Mouse (Mus musculus) heart, embryonic 16.5 days (tissue): ENCODE data around the gene Pmis2. TPM values are rescaled to one million over a fixed set of nuclear protein-coding genes. Genes with fewer than 3 reads are reported as not detected.

Experiments
- ATAC-seq: fragments of 200-750 bp; cut with Nextera tagmentation; replicated peaks from 2 replicates; pipeline ENCODE4 v1.8.0; 2017; ENCODE audit warnings: moderate number of reproducible peaks; ENCODE audit not compliant: insufficient read depth, low FRiP score; ENCODE audit errors: extremely low read depth
- H3K27ac ChIP-seq: fragments of 300-500 bp; sonication (generic); 2 replicates; pipeline ENCODE4 v1.5.1; 2014; ENCODE audit warnings: mild to moderate bottlenecking, low read length, control low read depth, moderate library complexity
- H3K27me3 ChIP-seq: fragments of 300-500 bp; sonication (generic); 2 replicates; pipeline ENCODE4 v1.6.1; 2014; ENCODE audit warnings: low read length, mixed read lengths; ENCODE audit not compliant: control insufficient read depth, insufficient read depth
- H3K36me3 ChIP-seq: fragments of 300-500 bp; sonication (generic); 2 replicates; pipeline ENCODE4 v1.6.1; 2014; ENCODE audit not compliant: control insufficient read depth, insufficient read depth
- H3K4me1 ChIP-seq: fragments of 300-500 bp; sonication (generic); 2 replicates; pipeline ENCODE4 v1.6.1; 2014; ENCODE audit warnings: low read length, mixed read lengths; ENCODE audit not compliant: control insufficient read depth, insufficient read depth
- H3K4me2 ChIP-seq: fragments of 300-500 bp; sonication (generic); 2 replicates; pipeline ENCODE4 v1.6.1; 2014; ENCODE audit warnings: low read depth, mild to moderate bottlenecking, control low read depth, low read length
- H3K4me3 ChIP-seq: fragments of 300-500 bp; sonication (generic); 2 replicates; pipeline ENCODE4 v1.5.1; 2014; ENCODE audit warnings: mild to moderate bottlenecking, control low read depth, low read length
- H3K9ac ChIP-seq: fragments of 300-500 bp; sonication (generic); 2 replicates; pipeline ENCODE4 v1.6.1; 2014; ENCODE audit warnings: low read length, control low read depth
- H3K9me3 ChIP-seq: fragments of 300-500 bp; sonication (generic); replicated peaks from 2 replicates; pipeline ENCODE4 v1.6.1; 2016; ENCODE audit warnings: low read length; ENCODE audit not compliant: control insufficient read depth
- WGBS: fragments of 180-500 bp; shearing (Covaris S2); extraction: QIAGEN DNeasy Blood & Tissue Kit; methylation state at CpG from one replicate; pipeline ENCODE4 v1.1.7; 2014; 5-methylcytosine and 5-hydroxymethylcytosine counted together
- polyA plus RNA-seq: library from polyadenylated mRNA; unstranded; fragments of >200 nt; fragmentation: Nextera tagmentation; extraction: Ambion mirVana; gene quantifications from 2 replicates; pipeline ENCODE4 v1.2.1, GENCODE M21; 2015

Gene Pmis2
- polyA plus RNA-seq, 1 experiment from 2014 or later = not detected

DNA sequence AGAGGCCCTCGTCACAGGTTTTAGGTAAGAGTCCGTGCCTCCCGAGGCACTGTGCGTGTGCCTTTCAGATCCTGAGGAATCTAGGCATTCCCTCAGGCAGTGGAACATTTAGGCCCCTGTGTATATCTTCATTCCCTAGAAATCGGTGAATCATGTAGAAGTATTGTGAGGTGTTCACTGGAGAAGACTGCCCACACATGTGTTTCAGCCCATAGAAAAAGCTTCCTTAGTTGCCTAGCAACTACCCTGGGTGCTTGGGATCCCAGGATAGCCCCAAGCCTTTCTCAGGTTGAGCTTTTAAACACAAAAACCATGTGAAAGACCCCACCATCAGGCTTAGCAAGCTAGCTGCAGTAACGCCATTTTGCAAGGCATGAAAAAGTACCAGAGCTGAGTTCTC, 16.9 kb upstream of the Pmis2 start:
- H3K27ac ChIP-seq = no peak overlapping the region
- WGBS = 76% methylated on average over 6 of the region's 6 CpGs
- no peak overlapping the region for H3K4me3 ChIP-seq
- H3K4me2 ChIP-seq = no peak overlapping the region
- H3K27me3 ChIP-seq = 0 out of 2 replicates have a peak, but pooled peaks cover 2% of the 10 kb centered on the region
- no peak overlapping the region for H3K9ac ChIP-seq
- H3K36me3 ChIP-seq = no peaks in the 10 kb centered on the region
- no peak for ATAC-seq
- no peaks in the 10 kb centered on the region for H3K4me1 ChIP-seq
- H3K9me3 ChIP-seq = no peaks in the 10 kb centered on the region

DNA sequence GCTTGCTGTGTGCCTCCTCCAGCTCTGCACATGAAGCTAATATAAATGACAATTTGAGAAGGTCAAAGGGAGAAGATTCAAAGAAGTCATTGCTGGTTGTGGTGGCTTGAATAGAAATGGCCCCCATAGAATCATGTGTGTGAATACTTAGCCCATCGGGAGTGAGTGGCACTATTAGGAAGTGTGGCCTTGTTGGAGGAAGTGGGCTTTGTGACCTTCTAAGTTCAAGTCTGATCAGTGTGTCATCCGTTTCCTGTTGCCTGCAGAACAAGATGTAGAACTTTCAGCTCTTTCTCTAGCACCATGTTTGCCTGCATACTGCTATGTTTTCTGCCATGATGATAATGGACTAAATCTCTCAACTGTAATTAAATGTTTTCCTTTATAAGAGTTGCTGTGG, 12.0 kb upstream of the Pmis2 start:
- H3K4me1 ChIP-seq = 0 out of 2 replicates have a peak, but pooled peaks cover 6% of the 10 kb centered on the region
- H3K36me3 ChIP-seq = no peaks in the 10 kb centered on the region
- no peak overlapping the region for H3K27ac ChIP-seq
- no peak overlapping the region for H3K4me2 ChIP-seq
- no peak overlapping the region for H3K4me3 ChIP-seq
- no peak for ATAC-seq
- no peaks in the 10 kb centered on the region for H3K9me3 ChIP-seq
- no peak overlapping the region for H3K9ac ChIP-seq
- 57% methylated on average over 2 of the region's 2 CpGs for WGBS
- 0 out of 2 replicates have a peak, but pooled peaks cover 2% of the 10 kb centered on the region for H3K27me3 ChIP-seq

DNA sequence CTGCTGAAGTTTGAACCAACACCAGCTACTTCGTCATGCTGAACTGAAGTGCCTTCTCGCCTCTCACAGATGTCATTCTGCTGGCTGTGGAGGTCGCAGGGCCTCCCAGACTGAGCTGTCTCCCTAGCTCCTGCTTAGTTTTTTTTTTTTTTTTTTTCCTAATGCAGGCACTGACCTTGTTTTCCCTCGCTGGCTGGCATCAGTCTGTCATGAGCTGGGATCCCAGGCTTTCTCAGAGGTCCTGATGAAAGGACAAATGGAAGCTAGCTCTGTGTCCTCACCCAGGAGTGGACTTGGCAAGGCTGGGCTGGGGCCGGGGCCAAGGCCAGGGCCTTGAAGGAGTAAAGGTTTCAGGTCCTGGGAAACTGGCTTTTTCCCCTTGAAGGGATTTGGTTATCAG, 10.5 kb upstream of the Pmis2 start:
- Histone ChIP-seq H3K9me3 (0 out of 2 replicates have a peak, but pooled peaks cover 2% of the 10 kb centered on the region), H3K36me3 (no peaks in the 10 kb centered on the region), H3K27me3 (no peaks in the 10 kb centered on the region), H3K4me1 (0 out of 2 replicates have a peak, but pooled peaks cover 6% of the 10 kb centered on the region), H3K27ac (no peak overlapping the region), H3K4me2 (no peak overlapping the region), H3K4me3 (no peak overlapping the region), H3K9ac (no peak overlapping the region)
- ATAC-seq = no peak
- WGBS = 40% methylated on average over 5 of the region's 5 CpGs

DNA sequence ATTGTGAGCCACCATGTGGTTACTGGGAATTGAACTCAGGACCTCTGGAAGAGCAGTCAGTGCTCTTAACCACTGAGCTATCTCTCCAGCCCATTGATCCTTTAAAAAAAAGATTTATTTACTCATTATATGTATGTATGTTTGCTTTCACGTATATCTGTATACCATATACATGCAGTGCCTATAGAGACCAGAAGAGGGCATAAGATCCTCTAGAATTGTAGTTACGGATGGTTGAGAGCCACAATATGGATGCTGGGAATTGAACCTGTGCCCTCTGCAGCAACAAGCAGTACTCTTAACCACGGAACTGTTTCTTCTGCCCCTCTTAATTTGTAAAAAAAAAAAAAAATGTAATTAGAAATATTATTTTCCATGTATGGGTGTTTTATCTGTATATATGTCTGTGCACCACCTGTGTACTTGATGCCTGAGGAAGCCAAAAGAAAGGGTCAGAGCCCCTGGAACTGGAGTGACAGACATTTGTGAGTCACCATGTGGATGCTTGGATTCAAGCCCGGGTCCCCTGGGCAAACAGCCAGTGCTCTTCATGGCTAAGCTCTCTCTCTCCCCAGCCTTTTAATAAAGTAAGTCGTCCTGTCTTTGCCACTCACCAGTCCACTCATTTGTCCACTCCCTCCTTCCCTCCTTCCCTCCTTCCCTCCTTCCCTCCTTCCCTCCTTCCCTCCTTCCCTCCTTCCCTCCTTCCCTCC, 7.0 kb upstream of the Pmis2 start:
- ATAC-seq = peak; percentile 70

DNA sequence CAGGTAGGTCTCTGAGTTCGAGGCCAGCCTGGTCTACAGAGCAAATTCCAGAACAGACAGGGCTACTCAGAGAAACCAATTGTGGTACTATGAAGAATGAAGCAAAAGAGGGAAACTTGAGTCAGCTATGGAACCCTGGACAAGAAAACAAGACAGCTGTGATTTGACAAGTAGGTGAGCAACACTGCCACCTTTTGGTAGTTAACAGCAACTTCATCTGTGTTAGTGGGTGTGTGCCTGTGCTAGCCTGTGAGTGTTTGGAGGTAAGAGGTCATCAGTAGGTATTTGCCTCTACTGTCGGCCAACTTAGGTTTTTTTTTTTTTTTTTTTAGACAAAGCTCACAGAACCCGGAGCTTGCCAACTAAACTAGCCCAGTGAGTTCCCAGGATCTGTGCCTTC, 2.2 kb downstream of the Pmis2 start:
- ATAC-seq = no peak
- 36% methylated on average over 3 of the region's 3 CpGs for WGBS
- Histone ChIP-seq H3K4me1 (peaks cover 8% of the 10 kb centered on the region; the same call in 1 of the 2 replicates), H3K9ac (no peak overlapping the region), H3K4me2 (no peak overlapping the region), H3K4me3 (no peak overlapping the region), H3K36me3 (no peaks in the 10 kb centered on the region), H3K9me3 (no peaks in the 10 kb centered on the region), H3K27ac (no peak overlapping the region), H3K27me3 (no peaks in the 10 kb centered on the region; the same call in 1 of the 2 replicates)

More for the DNA sequence above, 7.0 kb upstream of the Pmis2 start:
- Histone ChIP-seq H3K9me3 (0 out of 2 replicates have a peak, but pooled peaks cover 4% of the 10 kb centered on the region), H3K27me3 (no peaks in the 10 kb centered on the region), H3K27ac (no peak overlapping the region), H3K9ac (no peak overlapping the region), H3K36me3 (no peaks in the 10 kb centered on the region), H3K4me3 (no peak overlapping the region), H3K4me2 (no peak overlapping the region), H3K4me1 (0 out of 2 replicates have a peak, but pooled peaks cover 6% of the 10 kb centered on the region)
- 42% methylated on average over 5 of the region's 5 CpGs for WGBS

DNA sequence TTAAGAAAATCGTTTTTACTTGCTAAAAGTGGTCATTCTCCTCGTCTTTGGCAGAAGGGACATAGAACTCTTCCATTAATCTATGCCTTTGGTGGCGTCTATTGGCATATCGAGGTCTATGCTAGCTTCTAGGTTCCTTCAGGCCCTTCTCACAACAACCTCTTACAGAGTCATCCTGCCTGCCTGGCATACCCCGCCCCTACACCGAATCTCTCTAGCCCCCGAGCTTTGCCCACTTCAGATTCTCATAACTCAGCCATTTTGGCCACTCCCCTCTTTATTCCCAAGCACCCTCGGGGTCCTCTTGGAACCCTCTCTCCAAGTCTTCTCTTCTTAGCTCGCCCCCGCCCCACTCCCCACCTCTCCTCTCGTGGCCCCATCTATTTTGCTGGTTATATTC, 6.1 kb downstream of the Pmis2 start:
- Histone ChIP-seq H3K36me3 (peaks cover 11% of the 10 kb centered on the region), H3K4me1 (peaks cover 9% of the 10 kb centered on the region; the same call in 1 of the 2 replicates)

DNA sequence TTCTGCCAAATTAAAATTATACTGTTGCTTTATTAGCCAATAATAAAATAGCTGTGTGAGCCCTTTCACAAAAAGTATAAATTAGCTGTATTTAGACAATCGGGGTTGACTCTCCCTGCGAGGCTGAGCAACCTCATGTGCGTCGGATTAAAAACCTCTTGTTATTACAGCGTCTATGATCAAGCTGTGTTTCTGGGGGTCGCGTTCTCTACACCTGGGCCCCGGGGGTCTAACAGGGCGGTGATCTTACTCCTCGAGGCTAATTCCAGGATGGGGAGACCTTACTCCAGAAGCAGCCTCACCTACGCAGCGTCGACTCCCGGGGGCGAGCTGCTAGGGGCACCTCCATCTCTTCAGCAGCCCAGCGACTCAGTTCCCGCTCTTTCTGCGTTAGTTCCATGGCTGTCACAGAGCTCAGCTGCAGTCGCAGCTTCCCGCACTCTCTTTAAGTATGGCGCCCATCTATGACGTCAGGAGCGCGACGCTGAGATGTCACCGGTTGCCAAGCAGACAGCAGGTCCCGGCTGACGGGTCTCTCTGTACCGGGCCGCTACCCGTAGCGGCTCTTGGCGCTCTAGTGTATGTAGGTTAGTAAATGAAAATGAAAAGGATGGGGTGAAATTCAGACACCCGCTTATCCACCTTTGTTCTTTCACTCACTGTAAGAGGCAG, 6.7 kb downstream of the Pmis2 start, which contains the start of gene Haus5:
TSS of gene Haus5 (minus strand) at position 466 of the 672 bp plus-strand sequence.
- Histone ChIP-seq H3K27ac (peak within 1 kb of the TSS; percentile 31; the same call in 1 of the 2 replicates), H3K4me3 (peak within 1 kb of the TSS; percentile 67), H3K4me1 (peaks cover 9% of the 10 kb centered on the region; the same call in 1 of the 2 replicates), H3K36me3 (peaks cover 11% of the 10 kb centered on the region), H3K9ac (peak within 1 kb of the TSS; percentile 77), H3K4me2 (peak within 1 kb of the TSS; percentile 96), H3K9me3 (no peaks in the 10 kb centered on the region), H3K27me3 (no peaks in the 10 kb centered on the region; the same call in 1 of the 2 replicates)
- under 1% methylated on average over 34 of the region's 34 CpGs for whole genome bisulfite sequencing
- ATAC-seq = peak; percentile 90

More for the DNA sequence above, 6.1 kb downstream of the Pmis2 start:
- H3K4me3 ChIP-seq = peak overlapping the region; percentile 67
- H3K27ac ChIP-seq = no peak overlapping the region
- H3K27me3 ChIP-seq = no peaks in the 10 kb centered on the region; the same call in 1 of the 2 replicates
- H3K9me3 ChIP-seq = no peaks in the 10 kb centered on the region
- peak; percentile 47; the same call in 1 of the 2 replicates for ATAC-seq
- 5% methylated on average over 11 of the region's 11 CpGs for WGBS
- peak overlapping the region; percentile 96 for H3K4me2 ChIP-seq
- peak overlapping the region; percentile 77 for H3K9ac ChIP-seq

DNA sequence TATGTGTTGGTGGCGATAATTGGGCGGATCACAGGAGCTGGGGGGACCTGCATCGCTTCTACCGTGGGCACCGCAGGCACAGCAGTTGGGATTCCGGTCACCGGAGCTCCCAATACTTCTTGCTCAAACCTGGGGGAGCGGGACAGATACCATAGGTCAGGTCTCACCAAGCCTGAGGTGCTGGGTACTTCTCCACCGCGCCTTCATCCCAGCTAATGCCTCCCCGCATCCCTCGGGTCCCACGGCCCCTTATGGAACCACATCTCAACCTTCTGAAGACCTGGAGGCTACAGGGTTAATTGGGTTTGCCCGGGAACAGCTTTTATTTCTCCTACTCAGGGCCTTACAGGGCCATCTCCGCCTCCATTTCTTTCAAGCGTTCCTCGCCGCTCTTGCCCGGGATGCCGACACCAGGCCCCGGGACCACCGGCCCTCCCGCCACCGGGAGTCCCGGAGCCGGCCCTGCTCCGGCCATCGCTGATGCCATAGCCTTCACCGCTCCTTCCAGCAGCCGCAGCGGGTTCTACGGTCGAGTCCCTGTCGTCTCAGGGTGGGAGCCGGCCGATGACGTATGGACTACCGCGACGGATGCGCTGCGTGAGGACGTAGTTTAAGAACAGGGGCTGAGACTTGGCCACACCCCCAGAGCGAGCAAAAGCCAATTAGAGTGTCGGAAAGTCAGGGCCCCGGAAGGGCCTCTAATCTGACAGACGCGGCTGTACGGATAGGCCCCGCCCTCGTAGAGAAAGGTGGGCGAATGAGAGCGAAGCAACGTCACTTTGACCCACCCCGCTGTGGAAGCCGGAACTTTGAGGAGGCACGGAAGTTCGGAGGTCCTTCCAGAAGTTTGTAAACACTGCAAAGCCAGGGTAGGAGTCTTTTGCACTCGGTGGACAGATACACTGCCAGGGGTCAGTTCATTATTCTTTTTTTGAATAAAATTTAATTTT, 21.5 kb downstream of the Pmis2 start, which contains the start of gene Rbm42:
TSS of gene Rbm42 (minus strand) at position 727 of the 950 bp plus-strand sequence.
- Histone ChIP-seq H3K4me1 (peaks cover 9% of the 10 kb centered on the region), H3K27ac (peak within 1 kb of the TSS; percentile 69), H3K9me3 (no peaks in the 10 kb centered on the region), H3K4me3 (peak within 1 kb of the TSS; percentile 88), H3K9ac (peak within 1 kb of the TSS; percentile 92), H3K4me2 (peak within 1 kb of the TSS; percentile 94), H3K36me3 (peaks cover 34% of the 10 kb centered on the region), H3K27me3 (no peaks in the 10 kb centered on the region)
- peak; percentile 100 for ATAC-seq
- WGBS = 1% methylated on average over 59 of the region's 59 CpGs
